Mouse (Mus musculus) cortical plate, adult 2 months (tissue): Measurements from ENCODE around the gene Capzb.

Experiments used
- CTCF ChIP-seq: fragments of 200-500 bp; IDR thresholded peaks from 2 replicates; pipeline ENCODE4 v1.5.1; 2011; ENCODE audit warnings: mild to moderate bottlenecking, control low read depth, low read length; ENCODE audit not compliant: insufficient read depth; ENCODE audit errors: extremely low read depth
- POLR2A ChIP-seq: fragments of 200-500 bp; IDR thresholded peaks from 2 replicates; pipeline ENCODE4 v1.6.1; 2011; ENCODE audit warnings: mild to moderate bottlenecking, low read length, control low read depth; ENCODE audit not compliant: insufficient read depth; ENCODE audit errors: extremely low read depth

- TF ChIP-seq POLR2A (no peak), CTCF (no peak)
Measured at GRCm38 (mm10) chr4:139219656-139220055, 27.0 kb downstream of the Capzb start.
